Mouse (Mus musculus) right cerebral cortex, postnatal 10 days (tissue): Measurements from ENCODE around the gene Blvrb.

Experiments used
- DNase-seq, 2 experiments: peaks; one replicate each; pipeline ENCODE4 v3.0.0; 2021; ENCODE audit warnings: low spot score in 2 of 2

Gene Blvrb

GRCm38 (mm10) chr7:27448421-27449206, 836 bp downstream of the Blvrb start:
- DNase-seq = peak; percentile 59 to 67

GRCm38 (mm10) chr7:27449256-27449862, 1.6 kb downstream of the Blvrb start:
- DNase-seq = peak in 1 of 2 experiments; percentile 73

GRCm38 (mm10) chr7:27451359-27451758, 3.6 kb downstream of the Blvrb start:
- DNase-seq = no peak

- no peak for DNase-seq
Measured at GRCm38 (mm10) chr7:27452206-27452770, 4.5 kb downstream of the Blvrb start.

- no peak for DNase-seq
Measured at GRCm38 (mm10) chr7:27454461-27455121, 6.8 kb downstream of the Blvrb start.

GRCm38 (mm10) chr7:27455273-27455672, 7.5 kb downstream of the Blvrb start:
- no peak for DNase-seq

- DNase-seq = no peak
Measured at GRCm38 (mm10) chr7:27458614-27459013, 10.8 kb downstream of the Blvrb start.

- no peak for DNase-seq
Measured at GRCm38 (mm10) chr7:27459640-27460039, 11.9 kb downstream of the Blvrb start.

GRCm38 (mm10) chr7:27460477-27460876, 12.7 kb downstream of the Blvrb start:
- no peak for DNase-seq

GRCm38 (mm10) chr7:27467648-27468047, 19.9 kb downstream of the Blvrb start:
- DNase-seq = no peak

- DNase-seq = no peak
Measured at GRCm38 (mm10) chr7:27471390-27472120, 23.8 kb downstream of the Blvrb start.

- no peak for DNase-seq
Measured at GRCm38 (mm10) chr7:27472596-27472995, 24.8 kb downstream of the Blvrb start.

- peak; percentile 98 to 99 for DNase-seq
Measured at GRCm38 (mm10) chr7:27473156-27473834, 25.5 kb downstream of the Blvrb start, which contains the start of gene Sertad3. Gene Sertad3, plus strand, starts transcription at chr7:27473768.

- no peak for DNase-seq
Measured at GRCm38 (mm10) chr7:27473835-27474489, 26.2 kb downstream of the Blvrb start.

- peak; percentile 98 to 99 for DNase-seq
Measured at GRCm38 (mm10) chr7:27474490-27474954, 26.7 kb downstream of the Blvrb start.

- no peak for DNase-seq
Measured at GRCm38 (mm10) chr7:27475596-27475995, 27.8 kb downstream of the Blvrb start.

GRCm38 (mm10) chr7:27476098-27476635, 28.4 kb downstream of the Blvrb start:
- no peak for DNase-seq

GRCm38 (mm10) chr7:27478561-27478960, 30.8 kb downstream of the Blvrb start:
- DNase-seq = no peak

GRCm38 (mm10) chr7:27479750-27480149, 32.0 kb downstream of the Blvrb start:
- no peak for DNase-seq

GRCm38 (mm10) chr7:27480506-27480905, 32.7 kb downstream of the Blvrb start:
- no peak for DNase-seq
